Mouse (Mus musculus) natural killer cell, adult 2 months (primary cell): ENCODE data around the gene Cntnap5a.

Experiments
- DNase-seq, 2 experiments: peaks; one replicate each; pipeline ENCODE4 v3.0.0; 2022; ENCODE audit warnings: low spot score in 2 of 2

Gene Cntnap5a

DNA sequence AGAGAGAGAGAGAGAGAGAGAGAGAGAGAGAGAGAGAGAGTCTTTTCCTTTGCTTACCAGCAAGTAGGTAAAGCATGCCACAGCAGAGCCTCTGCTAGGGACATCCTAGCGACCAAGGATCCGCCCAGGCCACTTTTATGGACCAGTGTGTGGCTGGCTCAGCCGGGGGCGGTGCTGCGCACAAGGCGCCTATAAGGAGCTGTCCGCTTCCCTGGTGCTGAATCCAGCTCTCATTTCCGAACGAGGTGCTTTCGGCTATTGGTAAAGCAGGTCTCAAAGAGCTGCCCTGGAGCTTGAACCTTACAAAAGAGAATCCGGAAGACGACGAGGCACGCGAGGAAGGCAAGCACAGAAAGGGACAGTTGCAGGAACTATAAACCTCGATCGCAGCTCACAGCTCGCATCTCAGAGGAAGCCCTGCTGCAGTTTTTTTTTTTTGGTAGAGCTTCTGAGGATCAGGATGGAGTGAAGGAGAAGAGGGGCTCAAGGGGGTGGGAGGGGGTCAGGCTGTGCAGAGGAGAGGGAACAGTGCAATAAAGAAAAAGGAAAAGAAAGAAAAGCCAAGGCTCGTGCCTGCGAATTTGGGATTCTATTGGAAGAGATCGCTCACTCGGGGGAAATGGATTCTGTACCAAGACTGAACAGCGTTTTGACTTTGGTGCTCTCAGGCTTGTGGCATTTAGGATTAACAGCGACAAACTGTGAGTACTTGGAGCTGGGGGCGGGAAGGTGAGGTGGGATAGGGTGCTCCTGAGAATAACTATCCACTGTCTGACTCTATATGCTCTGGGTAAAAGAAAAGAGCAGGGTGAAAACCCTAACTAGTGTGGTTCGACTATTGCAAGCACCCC lies at the start of gene Cntnap5a:
Gene Cntnap5a (plus strand): TSS at position 239 of the 851 bp plus-strand sequence.
- no peak for DNase-seq

DNA sequence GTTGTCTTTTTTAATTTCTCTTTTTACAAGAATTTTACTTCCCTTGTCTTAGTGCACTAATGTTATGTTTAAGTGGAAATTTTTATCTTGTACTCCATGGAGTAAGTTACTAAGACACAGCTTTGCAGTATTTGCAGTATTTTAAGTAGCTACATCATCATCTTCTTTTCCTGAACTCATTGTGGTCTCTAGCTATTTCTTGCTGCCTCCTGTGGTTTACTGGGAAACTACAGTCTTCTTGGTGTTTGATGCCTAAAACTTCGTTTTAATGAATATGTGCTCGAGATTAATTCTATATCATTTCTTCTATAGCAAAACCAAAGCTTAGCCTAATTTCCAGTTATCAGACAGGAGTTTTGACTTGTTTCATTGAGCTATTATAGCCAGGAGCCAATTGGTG lies 37.6 kb upstream of the Cntnap5a start:
- DNase-seq, result no peak

DNA sequence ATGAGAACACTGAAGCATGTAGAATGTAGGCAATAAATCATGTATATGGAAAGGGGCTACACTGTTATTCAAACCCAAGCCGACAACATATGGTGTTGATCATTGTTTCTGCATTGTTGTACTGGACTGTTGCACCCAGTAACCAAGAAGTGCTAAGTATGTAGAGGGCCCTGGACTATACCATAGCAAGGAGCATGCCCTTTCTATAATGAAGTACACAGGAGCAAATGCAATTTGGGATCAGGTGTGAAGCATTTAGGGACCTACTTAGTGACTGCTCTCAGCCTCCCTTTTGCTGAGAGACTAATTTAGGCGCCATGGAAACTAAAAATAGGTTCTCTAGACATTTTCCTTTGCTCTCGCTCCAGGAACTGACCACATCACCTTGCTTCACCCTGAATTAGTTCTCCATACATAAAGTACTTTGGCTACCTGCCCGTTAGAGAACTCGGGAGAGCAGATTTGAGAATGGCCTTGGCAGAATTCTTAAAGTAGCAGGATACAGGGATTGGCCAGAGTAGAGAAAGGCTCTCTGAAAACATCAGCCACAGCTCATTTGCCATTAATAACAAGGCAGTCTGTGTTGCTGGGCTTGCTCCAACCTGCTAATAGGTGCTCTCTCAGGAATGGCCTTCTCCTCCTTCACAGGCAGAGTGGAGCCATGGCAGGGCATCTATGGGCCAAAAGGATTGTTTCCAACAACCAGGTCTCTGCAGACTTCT lies 26.1 kb upstream of the Cntnap5a start:
- DNase-seq, result no peak

DNA sequence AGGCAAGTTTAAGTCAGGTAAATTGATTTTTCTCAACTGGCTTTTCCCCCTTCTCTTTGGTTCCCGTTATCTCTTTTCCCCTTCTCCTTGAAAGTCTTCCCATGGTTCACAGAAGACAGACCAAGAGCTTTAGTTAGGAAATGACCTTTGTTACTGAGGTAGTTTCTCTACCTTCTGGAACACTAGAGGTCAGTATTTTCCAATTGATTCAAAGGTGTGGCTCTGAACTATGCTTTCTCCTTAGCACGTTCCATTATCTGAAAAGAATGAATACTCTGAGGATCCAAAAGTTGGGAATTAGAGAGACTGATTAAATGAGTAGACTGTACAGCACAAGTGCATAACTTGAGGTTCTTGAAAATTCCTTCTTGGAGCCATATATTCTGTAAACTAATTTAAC lies 1.9 kb downstream of the Cntnap5a start:
- no peak for DNase-seq

DNA sequence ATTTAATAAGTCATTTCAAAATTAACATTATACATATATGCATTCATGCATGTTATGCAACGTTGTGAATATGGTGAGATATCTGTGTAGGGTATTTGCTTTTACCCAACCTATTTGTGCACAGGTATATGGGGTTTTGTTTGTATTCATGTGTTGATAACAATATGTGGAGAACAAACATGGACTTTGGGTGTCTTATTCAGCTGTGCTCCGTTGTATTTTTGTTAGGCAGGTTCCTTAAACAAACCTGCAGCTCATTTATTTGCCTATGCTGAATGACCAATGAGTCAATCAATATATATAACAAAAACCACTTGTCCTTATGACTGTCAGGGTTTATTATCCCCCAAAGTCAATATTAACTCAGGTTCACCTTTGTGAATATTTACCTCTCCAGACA lies 15.2 kb downstream of the Cntnap5a start:
- DNase-seq, result no peak

DNA sequence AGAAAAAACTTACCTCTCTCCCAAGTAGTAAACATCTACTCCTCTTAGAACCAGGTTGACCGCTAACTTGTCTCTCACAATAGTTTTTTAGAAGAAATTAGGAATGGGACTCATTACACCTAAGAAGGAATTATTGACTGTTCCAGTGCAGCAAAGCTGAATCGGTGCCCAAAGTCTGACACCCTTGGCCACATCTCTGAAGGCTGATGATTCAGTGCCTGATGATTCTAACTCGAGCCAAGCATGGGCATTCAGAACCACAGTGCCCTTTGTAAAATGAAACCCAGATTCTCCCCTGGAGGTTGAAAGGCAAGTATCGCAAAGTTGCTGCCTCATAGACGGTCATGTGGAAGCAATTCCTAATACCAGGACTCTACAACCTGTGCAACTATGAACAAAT lies 58.0 kb downstream of the Cntnap5a start:
- DNase-seq, result no peak

DNA sequence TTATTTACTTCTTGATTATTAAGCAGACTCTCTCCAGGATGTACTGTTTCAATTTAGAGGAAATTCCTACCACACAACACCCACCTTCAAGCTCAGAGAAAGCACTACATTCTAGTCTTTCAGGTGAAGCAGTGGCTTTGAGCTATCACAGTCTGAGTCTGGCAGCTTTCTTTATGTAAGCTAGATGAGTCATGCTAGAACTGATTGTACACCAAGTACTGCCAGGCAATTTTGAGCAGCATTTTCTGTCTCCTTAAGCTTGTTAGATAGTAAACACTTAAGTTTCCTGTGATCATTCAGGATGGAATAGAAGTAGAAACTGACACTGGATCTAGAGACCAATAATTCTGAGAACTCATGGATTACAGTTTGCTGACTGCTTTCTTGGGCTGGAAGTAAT lies 61.0 kb downstream of the Cntnap5a start:
- no peak for DNase-seq

DNA sequence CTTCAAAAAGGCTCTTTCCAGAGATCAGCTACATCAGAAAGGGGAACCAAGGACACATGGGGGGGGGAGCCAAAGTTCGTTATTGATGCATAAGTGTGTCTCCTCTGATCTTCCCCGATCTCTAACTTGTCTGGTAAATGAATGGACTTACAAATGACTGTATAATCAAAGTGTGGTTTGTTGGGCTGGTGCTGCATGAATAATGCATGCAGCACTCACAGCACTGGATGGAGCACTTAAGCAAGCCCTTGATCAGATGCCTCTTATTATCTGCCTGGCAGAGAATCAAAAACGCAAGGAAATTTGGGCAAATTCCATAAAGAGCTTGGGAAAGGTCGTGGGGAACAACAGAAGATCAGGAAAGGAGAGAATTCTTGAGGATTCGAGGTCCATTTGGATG lies 100.2 kb downstream of the Cntnap5a start:
- DNase-seq, result no peak

DNA sequence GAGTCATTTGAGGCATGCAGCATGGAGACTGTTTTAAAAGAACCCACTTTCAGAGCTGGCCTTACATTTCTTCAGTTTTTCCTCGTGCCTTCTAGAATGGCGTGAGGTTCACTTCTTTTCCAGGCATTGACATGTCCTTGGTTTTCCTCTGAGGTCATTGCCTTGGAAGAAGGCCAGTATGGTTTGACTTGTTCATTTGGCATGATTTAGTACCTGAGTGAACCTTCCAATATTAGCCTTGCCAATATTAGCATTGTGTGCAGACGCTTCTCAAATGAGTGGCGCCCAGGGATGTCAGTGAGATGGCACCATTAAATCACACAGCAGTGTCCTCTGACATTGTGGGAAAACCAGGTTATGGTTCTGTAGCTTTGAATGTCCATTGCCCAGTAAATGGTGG lies 158.0 kb downstream of the Cntnap5a start:
- no peak for DNase-seq

DNA sequence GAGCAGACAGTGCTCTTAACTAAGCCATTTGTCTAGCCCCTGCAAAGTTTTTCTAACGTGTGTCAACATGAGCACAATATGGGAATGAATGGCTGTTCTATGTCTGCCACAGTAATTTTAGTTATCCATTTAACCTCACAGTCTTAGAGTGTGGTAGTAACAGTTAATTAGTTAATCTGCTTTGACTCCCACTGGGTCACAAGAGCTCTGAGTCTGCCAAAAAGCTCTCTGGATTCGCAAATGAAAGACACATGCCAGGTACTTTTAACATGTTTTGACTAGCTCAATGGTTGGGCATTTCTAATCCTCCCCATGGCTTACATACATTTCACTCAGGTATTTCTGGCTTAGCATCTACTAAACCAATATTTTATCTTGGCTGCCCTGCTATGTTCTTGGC lies 163.0 kb downstream of the Cntnap5a start:
- no peak for DNase-seq

DNA sequence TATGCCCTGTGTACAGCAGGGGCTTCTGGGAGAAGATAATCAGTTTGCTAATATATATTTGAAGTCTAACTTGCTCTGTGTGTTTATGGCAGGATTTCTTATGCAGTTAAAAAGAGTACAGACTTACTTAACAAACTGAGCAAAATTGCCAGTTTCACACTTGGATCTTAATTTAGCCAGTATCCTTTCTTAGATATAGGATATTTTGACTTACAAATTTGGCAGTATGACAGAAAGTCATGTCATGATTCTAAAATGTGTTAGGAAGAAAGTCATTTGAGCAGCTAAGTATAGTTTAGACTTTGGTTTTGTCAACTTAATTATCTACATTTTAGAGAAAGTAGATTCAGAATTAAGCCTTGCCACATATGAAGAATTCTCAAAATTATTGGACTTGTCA lies 167.7 kb downstream of the Cntnap5a start:
- DNase-seq, result no peak

DNA sequence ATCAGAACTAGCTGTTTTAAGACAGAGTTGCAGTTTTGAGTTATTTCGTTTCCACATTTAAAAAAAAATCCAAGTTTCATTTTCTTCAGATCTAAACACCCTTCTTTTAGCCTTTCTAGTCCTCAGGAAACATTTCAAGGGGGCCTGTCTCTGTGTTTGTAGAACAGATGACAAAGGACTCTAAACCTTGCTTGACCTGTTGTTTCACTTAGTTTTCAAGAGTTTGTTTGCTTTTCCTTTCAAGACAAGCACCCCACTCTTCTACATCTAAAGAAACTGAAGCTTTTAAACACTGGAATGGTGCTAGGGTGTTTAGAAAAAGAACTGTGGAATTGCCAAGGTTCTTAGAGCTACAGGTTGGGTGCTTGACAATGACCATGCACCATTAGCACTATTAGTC lies 233.8 kb downstream of the Cntnap5a start:
- no peak for DNase-seq

DNA sequence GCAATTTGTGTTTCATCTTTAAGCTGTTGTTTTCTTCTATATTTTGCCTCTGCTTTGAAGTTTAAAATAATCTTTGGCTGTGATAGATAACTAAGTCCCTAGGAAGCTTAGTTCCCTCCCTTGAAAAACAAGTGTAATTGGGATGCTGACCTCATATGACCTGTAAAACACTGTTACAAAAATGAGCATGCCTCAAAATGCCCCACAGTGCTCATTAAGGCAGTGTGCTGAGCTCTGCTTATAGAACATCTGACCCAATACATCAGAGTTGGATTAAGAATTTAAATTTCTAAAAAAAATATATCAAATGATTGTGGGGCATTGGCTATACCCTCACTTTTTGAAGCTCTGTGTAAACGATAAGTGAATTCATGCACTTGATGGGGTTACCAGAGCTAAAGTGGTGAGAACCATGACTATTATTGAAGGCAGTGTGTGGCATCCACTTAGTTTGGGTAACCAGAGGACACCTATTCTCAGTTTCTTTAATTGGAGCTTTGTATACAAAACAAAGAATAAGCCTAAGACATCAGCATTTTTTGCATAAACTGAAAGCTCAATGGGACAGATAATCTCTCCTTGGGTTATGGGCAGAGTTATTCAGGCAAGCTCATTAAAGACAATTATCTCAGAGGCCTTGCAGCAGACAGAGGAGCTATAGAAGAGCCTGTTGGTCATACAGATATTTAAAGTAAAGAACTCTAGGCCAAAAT lies 241.6 kb downstream of the Cntnap5a start:
- no peak for DNase-seq

DNA sequence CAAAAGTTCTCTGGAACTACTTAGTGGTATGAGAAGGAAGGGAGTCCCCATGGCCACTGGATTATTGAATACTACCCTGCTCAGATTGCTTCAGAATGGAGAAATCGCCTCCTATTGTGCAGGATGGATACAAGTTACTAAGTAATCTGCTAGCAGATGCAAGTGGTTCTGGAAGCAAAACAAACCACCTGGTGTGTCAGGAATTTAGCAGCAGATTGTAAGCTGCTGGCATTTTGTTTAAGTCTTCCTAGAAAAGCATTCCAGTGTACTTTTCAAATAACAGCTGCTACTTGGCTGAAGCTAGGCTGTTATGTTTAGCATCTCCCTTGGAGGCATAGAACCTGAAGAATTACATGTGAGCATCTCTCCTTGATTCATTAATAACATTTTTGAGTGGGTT lies 247.5 kb downstream of the Cntnap5a start:
- no peak for DNase-seq

DNA sequence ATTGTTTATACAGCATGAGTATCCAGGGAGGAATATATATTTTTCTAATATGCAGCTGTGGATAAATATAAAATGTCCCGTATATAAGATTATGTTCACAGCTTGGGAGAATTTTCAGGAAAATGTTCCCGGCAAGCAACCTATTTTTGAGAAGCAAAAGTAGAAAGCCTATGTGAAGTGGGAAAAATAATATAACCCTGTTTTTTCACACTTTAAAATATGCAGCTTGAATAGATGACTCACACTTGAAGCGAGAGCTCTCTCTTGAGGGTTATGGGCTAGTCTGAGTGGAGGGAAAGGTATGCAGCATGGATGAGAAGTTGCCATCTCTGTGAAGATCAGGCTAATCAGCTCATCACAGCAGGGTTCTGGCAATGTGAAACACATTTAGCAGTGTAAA lies 261.3 kb downstream of the Cntnap5a start:
- DNase-seq, result no peak

DNA sequence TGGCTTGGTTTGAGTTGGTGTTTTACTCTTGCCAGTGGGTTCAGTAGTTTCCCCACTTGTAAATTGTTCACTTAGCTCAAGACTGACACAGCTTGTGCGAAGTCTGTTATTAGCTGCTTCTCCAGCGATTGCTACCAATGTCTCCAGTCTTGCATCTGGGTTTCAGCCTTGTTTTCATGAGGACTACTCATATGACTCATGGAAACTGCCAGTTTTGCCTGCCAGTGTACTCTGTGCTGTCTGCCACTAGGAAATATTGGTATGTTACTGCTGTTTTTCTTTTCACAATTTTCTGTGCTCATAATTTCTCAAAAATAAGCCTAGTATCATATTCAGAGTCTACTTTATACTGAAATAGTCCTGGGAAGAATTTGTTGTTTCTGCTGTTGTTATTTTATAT lies 272.0 kb downstream of the Cntnap5a start:
- no peak for DNase-seq

DNA sequence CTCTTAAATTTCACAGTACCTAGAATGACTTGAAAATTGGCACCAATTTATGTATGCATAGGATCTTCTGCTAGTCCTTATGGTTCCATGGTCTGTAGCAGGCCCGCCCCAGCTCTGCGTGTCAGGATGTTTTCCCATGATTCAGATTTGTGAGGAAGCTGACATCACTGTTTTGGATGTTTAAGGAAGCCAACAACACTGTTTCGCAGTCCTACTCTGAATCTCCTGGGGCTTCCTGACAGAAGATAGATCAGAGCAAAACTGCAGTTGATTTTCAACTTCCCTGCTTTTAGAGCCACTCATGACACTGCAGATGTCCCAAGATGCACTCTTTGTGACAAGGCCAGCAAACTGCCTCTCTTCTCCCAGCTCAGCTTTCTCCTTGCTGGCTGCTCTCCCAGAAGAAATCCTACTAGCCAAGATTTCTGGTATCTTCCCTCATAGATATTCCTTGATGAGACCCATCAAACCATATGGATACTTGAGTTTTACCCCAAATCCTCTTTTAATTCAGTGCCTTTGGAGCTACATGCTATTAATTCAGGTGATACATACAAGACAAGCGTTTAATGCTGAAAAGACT lies 280.5 kb downstream of the Cntnap5a start:
- no peak for DNase-seq

DNA sequence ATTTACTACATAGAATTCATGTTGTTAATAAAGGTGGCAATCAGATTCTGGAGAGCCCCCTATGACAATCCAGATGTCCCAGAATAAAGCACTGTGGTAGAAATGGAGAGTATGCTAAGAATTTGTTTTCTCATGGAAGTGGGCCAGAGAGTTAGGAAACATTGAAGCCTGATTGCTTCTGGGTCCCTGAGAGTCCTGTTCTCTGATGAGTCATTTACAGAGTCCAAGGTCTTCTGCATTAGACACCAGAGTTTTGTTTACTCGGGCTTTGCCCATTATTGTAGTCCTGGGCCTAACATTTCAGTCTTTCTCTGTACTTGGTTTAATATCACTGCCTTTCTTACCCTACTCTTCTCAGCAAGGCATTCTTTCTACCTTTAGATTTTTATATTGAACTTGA lies 305.6 kb downstream of the Cntnap5a start:
- no peak for DNase-seq

DNA sequence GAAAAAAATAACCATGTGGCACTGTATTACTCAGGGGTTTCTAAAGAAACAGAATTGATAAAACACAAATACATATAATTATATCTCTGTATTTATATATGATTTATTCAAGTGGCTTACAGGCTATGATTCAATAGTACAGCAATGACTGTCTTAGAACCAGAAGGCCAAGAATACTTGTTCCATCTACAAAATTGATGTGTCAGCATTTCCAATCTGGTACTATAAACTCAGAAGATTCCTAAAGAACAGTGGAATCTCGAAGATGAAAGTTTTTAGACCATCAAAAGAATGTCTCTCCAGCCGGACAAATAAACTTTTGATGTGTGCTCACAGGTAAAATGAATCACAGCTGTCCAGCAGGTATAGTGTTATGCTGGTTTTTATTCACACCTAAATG lies 331.2 kb downstream of the Cntnap5a start:
- no peak for DNase-seq

DNA sequence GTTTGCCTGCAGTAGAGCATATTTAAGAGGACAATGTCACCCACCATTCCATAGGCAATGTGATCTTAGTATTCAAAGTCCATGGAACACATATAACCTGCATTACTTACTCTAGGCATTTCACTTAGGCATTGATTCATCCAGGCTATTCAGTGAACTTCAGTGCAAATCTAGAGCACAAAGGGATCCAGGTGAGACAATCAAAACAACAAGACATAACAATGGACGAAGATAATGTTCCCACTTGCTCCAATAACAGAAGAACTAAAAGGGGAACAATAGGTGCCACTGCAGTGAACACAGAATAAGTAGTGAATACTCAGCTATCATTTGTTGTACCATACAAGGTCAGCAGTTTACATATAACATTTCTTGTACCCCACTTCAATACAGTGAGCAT lies 345.1 kb downstream of the Cntnap5a start:
- DNase-seq, result no peak

DNA sequence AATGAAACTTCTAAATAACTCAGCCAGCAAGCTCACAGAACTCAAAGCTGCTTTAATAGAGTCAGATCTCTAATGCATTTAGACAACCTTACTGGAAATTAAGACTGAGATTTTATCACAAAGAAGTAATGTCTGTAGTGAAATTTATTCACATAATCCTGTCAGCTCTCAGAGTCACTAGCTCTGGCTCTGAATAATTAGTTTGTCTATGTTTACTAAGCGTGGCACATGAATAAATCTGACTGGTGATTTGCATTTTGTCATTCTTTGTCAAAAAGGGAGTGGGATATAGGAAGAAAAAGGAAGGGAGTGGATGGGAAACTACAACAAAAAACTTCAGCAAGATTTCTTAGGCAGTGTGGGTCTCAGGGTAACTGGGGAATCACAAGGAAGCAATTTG lies 351.3 kb downstream of the Cntnap5a start:
- no peak for DNase-seq

DNA sequence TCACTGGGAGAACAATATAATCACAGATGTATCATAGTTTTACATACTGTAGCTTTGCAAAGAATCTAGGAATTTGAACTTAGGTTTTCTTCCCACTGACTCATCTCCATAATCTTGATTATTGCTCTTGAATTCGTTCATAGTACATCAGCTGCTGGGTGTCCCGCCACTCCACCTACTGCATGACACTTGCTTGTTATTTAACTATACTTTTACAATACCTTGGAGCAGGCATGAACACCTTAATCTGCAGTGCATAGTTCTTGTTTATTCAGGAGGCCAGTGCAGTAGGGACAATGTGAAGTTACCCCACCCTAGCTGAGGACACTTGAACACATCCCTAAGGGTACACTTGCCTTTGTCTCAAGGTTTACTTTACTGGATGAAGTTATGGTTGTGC lies 352.3 kb downstream of the Cntnap5a start:
- no peak for DNase-seq
